ENCODE assay signal across 6 mouse cellular contexts in the genomic region with DNA sequence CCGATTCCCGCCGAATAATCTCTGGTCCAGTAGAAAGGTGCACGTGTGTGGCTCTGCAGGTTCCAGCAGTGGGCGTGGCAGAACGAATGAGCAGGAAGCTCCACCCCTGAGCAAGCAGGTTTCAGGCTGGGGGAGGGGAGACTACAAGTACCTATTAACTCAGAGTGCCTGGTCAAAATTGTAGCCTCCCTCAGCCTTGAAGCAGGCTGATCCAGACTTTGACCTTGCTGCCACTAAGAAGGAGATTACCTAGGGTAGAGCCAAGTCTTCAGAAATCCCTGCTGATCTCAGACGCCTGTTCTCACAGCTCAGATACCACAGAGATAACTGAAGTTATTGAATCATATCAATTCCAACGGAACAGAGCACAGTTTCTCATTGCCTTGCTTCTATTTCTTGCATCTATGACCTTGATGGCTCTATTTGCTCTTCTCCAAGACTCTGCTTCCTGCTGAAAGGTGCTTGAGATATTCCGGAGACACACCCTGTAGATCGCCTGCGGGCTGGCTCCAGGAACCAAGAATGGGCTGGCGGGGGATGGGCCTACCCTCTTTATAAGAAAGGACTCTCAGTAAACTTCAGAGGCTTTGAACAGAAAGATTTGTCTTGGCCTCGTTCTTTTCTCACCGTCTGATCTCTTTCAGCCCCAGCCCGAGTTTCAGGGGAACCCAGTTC.
A peak's percentile ranks its signal among the peaks of the same experiment; 100 is the strongest.
DNase-seq lines count a peak whose midpoint lies in the region; ATAC-seq lines count a peak whose summit lies in the region.
"Not testable (repeated sequence)": the region's sequence is repeated elsewhere in the genome, so short reads cannot be mapped to it uniquely, and the experiment has no call there.

No protein-coding gene starts in this region.

- H3K9ac ChIP-seq in ES-E14 (ENCODE audit: insufficient read depth, low read depth, low read length, poor library complexity, severe bottlenecking); intestine, embryonic 15.5 days: not testable (repeated sequence)

- H3K9me3 ChIP-seq in ES-E14 (ENCODE audit: control insufficient read depth, insufficient read depth, low read depth, low read length); intestine, embryonic 15.5 days: not testable (repeated sequence)

- ATAC-seq in intestine, embryonic 15.5 days: peak; percentile 65; the same call in 1 of the 2 replicates

- not testable (repeated sequence) for H3K36me3 ChIP-seq in ES-E14 (ENCODE audit: control insufficient read depth, insufficient read depth, low read length, poor library complexity, severe bottlenecking); intestine, embryonic 15.5 days

- WGBS in intestine, embryonic 15.5 days: 83% methylated on average over 15 of the region's 15 CpGs

- peak; percentile 71 for DNase-seq in ES-E14 (ENCODE audit: low read depth, low spot score)
- DNase-seq in kidney, adult 11 months: peak; percentile 11
- peak; percentile 68 for DNase-seq in kidney, adult 9 months
- DNase-seq in ovary, adult 18-20 months (ENCODE audit: low spot score): peak; percentile 7
- DNase-seq in yolk sac, embryonic 10.5 days (ENCODE audit: low spot score): peak; percentile 75

- in situ Hi-C loops in ES-E14 (cut with MboI; ENCODE audit: low sequenced_read_pairs in 2 of 2, unreplicated experiment in 2 of 2): not testable (repeated sequence)

- H3K4me2 ChIP-seq in intestine, embryonic 15.5 days (replicated peaks): not testable (repeated sequence)

- not testable (repeated sequence) for H3K27me3 ChIP-seq in intestine, embryonic 15.5 days (replicated peaks)

- not testable (repeated sequence) for H3K4me1 ChIP-seq in ES-E14 (ENCODE audit: control insufficient read depth in 2 of 2, insufficient read depth in 2 of 2, low read length in 2 of 2, poor library complexity in 1 of 2); intestine, embryonic 15.5 days (replicated peaks)

- H3K27ac ChIP-seq in ES-E14 (ENCODE audit: insufficient read depth, low read depth, low read length, poor library complexity, severe bottlenecking): peak overlapping the region; percentile 49; the same call in 1 of the 2 replicates
- H3K27ac ChIP-seq in intestine, embryonic 15.5 days: not testable (repeated sequence)

- peak overlapping the region in 1 of 2 experiments; percentile 30; a peak in 1 of 4 replicates for H3K4me3 ChIP-seq in ES-E14 (ENCODE audit: insufficient read depth in 1 of 2, low read depth in 1 of 2, low read length in 2 of 2, poor library complexity in 1 of 2, severe bottlenecking in 1 of 2)
- H3K4me3 ChIP-seq in intestine, embryonic 15.5 days (replicated peaks): not testable (repeated sequence)

Comparison
In these comparisons a context has a peak if more than half of its experiments do, and no peak if none do; other contexts are left out.
1. DNase-seq: peak in every context shown above with its lines; median percentile 75 in yolk sac, embryonic 10.5 days; 71 in ES-E14; 68 in kidney, adult 9 months; 11 in kidney, adult 11 months; 7 in ovary, adult 18-20 months.